Mouse (Mus musculus) MEL (cell line): Measurements from ENCODE around the gene Pglyrp2.

Experiments
- CTCF ChIP-seq, 3 experiments: IDR thresholded peaks in 2 of 3; conservative IDR thresholded peaks in 1 of 3; 2 replicates each; pipeline ENCODE4 v1.5.1; 2011 to 2012; ENCODE audit warnings: low read length in 3 of 3, low read depth in 2 of 3, mild to moderate bottlenecking in 2 of 3, improper control_type of control experiment in 1 of 3, inconsistent platforms in 1 of 3, mixed read lengths in 1 of 3, moderate library complexity in 1 of 3; ENCODE audit not compliant: control insufficient read depth in 1 of 3, insufficient read depth in 1 of 3, poor library complexity in 1 of 3, severe bottlenecking in 1 of 3
- POLR2A ChIP-seq, 2 experiments: IDR thresholded peaks; 2 replicates each; pipeline ENCODE4 v1.6.1; 2011 to 2012; ENCODE audit warnings: low read length in 2 of 2, mild to moderate bottlenecking in 2 of 2, control low read depth in 1 of 2, improper control_type of control experiment in 1 of 2, low read depth in 1 of 2, moderate library complexity in 1 of 2; ENCODE audit not compliant: control insufficient read depth in 1 of 2, insufficient read depth in 1 of 2, poor library complexity in 1 of 2
- RAD21 ChIP-seq: IDR thresholded peaks from 2 replicates; pipeline ENCODE4 v1.6.1; 2011; ENCODE audit warnings: mild to moderate bottlenecking, low read depth, low read length, improper control_type of control experiment
- UBTF ChIP-seq: IDR thresholded peaks from 2 replicates; pipeline ENCODE4 v1.6.1; 2012; ENCODE audit warnings: low read depth, mild to moderate bottlenecking, inconsistent platforms, low read length, improper control_type of control experiment, moderate library complexity, borderline replicate concordance; ENCODE audit not compliant: insufficient read depth
- ZC3H11A ChIP-seq: IDR thresholded peaks from 2 replicates; pipeline ENCODE4 v1.6.1; 2012; ENCODE audit warnings: low read depth, mild to moderate bottlenecking, inconsistent platforms, low read length, improper control_type of control experiment

DNA sequence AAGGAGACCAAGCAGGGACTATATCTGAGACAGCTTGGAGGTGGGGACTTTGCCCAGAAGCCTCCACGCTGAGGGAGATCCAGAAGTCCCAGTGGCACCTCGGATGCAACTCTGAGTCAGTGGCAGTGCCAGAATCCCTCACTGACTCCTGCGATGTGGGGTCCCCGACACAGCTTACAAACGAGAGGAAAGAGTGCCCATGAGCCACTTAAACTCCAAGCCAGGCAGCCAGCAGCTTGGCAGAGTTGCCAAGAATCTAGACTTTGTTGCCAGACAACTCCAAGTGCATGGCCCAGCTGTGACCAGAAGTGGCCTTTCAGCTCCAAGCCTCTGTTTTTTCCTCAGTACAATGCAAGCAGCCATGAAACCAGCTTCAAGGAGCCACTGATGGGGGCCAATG, 40.3 kb downstream of the Pglyrp2 start:
- TF ChIP-seq CTCF (IDR thresholded peaks at IDR 0.05 in 2 of 3, conservative IDR thresholded peaks at IDR 0.05 in 1 of 3; ENCODE audit: control insufficient read depth in 1 of 3, insufficient read depth in 1 of 3, low read depth in 2 of 3, low read length in 3 of 3, poor library complexity in 1 of 3, severe bottlenecking in 1 of 3) (no peak), UBTF (no peak), ZC3H11A (no peak), RAD21 (no peak), POLR2A (IDR thresholded peaks at IDR 0.05; ENCODE audit: control insufficient read depth in 1 of 2, insufficient read depth in 1 of 2, low read depth in 1 of 2, low read length in 2 of 2, poor library complexity in 1 of 2) (no peak)
